Mouse (Mus musculus) liver, adult 2 months (tissue): Measurements from ENCODE around the gene Cd63. TPM values are rescaled to one million over a fixed set of nuclear protein-coding genes. Genes with fewer than 3 reads are reported as not detected.
A peak's percentile ranks its signal among the peaks of the same experiment; 100 is the strongest.

ENCODE experiments used
- DNase-seq: peaks from one replicate; pipeline ENCODE4 v3.0.0-alpha.2; 2011; ENCODE audit warnings: low read depth, low spot score; ENCODE audit errors: extremely low read depth
- H3K27ac ChIP-seq: fragments of 200-500 bp; replicated peaks from 2 replicates; pipeline ENCODE4 v1.5.1; 2012; ENCODE audit warnings: low read depth, mild to moderate bottlenecking, control low read depth, inconsistent platforms, low read length; ENCODE audit not compliant: insufficient read depth
- H3K27me3 ChIP-seq: fragments of 200-500 bp; 2 replicates; pipeline ENCODE4 v1.6.1; 2012; ENCODE audit warnings: mild to moderate bottlenecking, moderate library complexity, low read length, inconsistent platforms; ENCODE audit not compliant: control insufficient read depth, insufficient read depth
- H3K36me3 ChIP-seq: fragments of 200-500 bp; 2 replicates; pipeline ENCODE4 v1.6.1; 2012; ENCODE audit warnings: low read length, inconsistent platforms; ENCODE audit not compliant: control insufficient read depth, insufficient read depth
- H3K4me1 ChIP-seq: fragments of 200-500 bp; 2 replicates; pipeline ENCODE4 v1.6.1; 2011; ENCODE audit warnings: low read length; ENCODE audit not compliant: control insufficient read depth, insufficient read depth
- H3K4me3 ChIP-seq: fragments of 200-500 bp; 2 replicates; pipeline ENCODE4 v1.5.1; 2011; ENCODE audit warnings: low read depth, mild to moderate bottlenecking, control low read depth, low read length, moderate library complexity; ENCODE audit not compliant: insufficient read depth
- H3K79me2 ChIP-seq: fragments of 200-500 bp; 2 replicates; pipeline ENCODE4 v1.6.1; 2012; ENCODE audit warnings: inconsistent platforms, mild to moderate bottlenecking, low read length, moderate library complexity; ENCODE audit not compliant: control insufficient read depth, insufficient read depth
- H3K9ac ChIP-seq: fragments of 200-500 bp; 2 replicates; pipeline ENCODE4 v1.6.1; 2012; ENCODE audit warnings: low read depth, mild to moderate bottlenecking, control low read depth, inconsistent platforms, low read length
- CTCF ChIP-seq: fragments of 200-500 bp; IDR thresholded peaks from 2 replicates; pipeline ENCODE4 v1.5.1; 2011; ENCODE audit warnings: low read depth, low read length, control low read depth
- POLR2A ChIP-seq: fragments of 200-500 bp; IDR thresholded peaks from 2 replicates; pipeline ENCODE4 v1.6.1; 2011; ENCODE audit warnings: low read length, control low read depth; ENCODE audit not compliant: insufficient read depth; ENCODE audit errors: extremely low read depth
- WGBS: fragments of 180-500 bp; shearing (Covaris S2); methylation state at CpG from one replicate; pipeline ENCODE4 v1.1.7; 2018; 5-methylcytosine and 5-hydroxymethylcytosine counted together
- polyA plus RNA-seq: library from polyadenylated mRNA; depleted of rRNA; stranded (reverse); fragments of >200 nt; gene quantifications from 2 replicates; pipeline ENCODE4 v1.2.3, GENCODE M21; 2012
- total RNA-seq: library from RNA; depleted of rRNA; stranded (reverse); fragments of >200 nt; gene quantifications from 2 replicates; pipeline ENCODE4 v1.2.3, GENCODE M21; 2014

The Cd63 gene
- total and polyA plus RNA-seq, 2 experiments, result 4.1 to 4.4 TPM

- 89% methylated on average over 7 of the region's 7 CpGs for WGBS
- Histone ChIP-seq H3K27ac (peak overlapping the region; percentile 61; the same call in 1 of the 2 replicates), H3K9ac (no peak overlapping the region), H3K79me2 (0 out of 2 replicates have a peak, but pooled peaks cover 2% of the 10 kb centered on the region), H3K36me3 (no peaks in the 10 kb centered on the region), H3K4me1 (peaks cover 30% of the 10 kb centered on the region), H3K27me3 (no peaks in the 10 kb centered on the region), H3K4me3 (no peak overlapping the region)
- no peak for DNase-seq
- TF ChIP-seq POLR2A (no peak), CTCF (no peak)
Observed at GRCm38 (mm10) chr10:128919966-128920365, 19.2 kb downstream of the Cd63 start.

- Histone ChIP-seq H3K27me3 (no peaks in the 10 kb centered on the region), H3K9ac (no peak overlapping the region), H3K4me1 (peaks cover 30% of the 10 kb centered on the region), H3K4me3 (no peak overlapping the region), H3K36me3 (no peaks in the 10 kb centered on the region), H3K79me2 (0 out of 2 replicates have a peak, but pooled peaks cover 2% of the 10 kb centered on the region), H3K27ac (peak overlapping the region; percentile 37)
- peak; percentile 35 for DNase-seq
- TF ChIP-seq CTCF, result no peak
- no peak for TF ChIP-seq POLR2A
- WGBS, result 41% methylated on average over 3 of the region's 3 CpGs
Observed at GRCm38 (mm10) chr10:128920736-128921161, 20.0 kb downstream of the Cd63 start.

GRCm38 (mm10) chr10:128921251-128921650 is 20.5 kb downstream of the Cd63 start:
- Histone ChIP-seq H3K4me1 (peaks cover 30% of the 10 kb centered on the region), H3K36me3 (no peaks in the 10 kb centered on the region), H3K4me3 (no peak overlapping the region), H3K9ac (no peak overlapping the region), H3K27ac (peak overlapping the region; percentile 37), H3K79me2 (0 out of 2 replicates have a peak, but pooled peaks cover 2% of the 10 kb centered on the region), H3K27me3 (no peaks in the 10 kb centered on the region)
- DNase-seq, result peak; percentile 33
- TF ChIP-seq CTCF (no peak), POLR2A (no peak)
- WGBS, result 7% methylated on average over 1 of the region's 1 CpGs

GRCm38 (mm10) chr10:128921883-128922821 is 21.4 kb downstream of the Cd63 start:
- H3K36me3 ChIP-seq, result no peaks in the 10 kb centered on the region
- 0 out of 2 replicates have a peak, but pooled peaks cover 2% of the 10 kb centered on the region for H3K79me2 ChIP-seq
- TF ChIP-seq POLR2A, result no peak
- no peak for TF ChIP-seq CTCF
- peak overlapping the region; percentile 30 for H3K27ac ChIP-seq
- H3K4me3 ChIP-seq, result peak overlapping the region; percentile 11; the same call in 1 of the 2 replicates
- no peaks in the 10 kb centered on the region for H3K27me3 ChIP-seq
- DNase-seq, result no peak
- H3K9ac ChIP-seq, result peak overlapping the region; percentile 50
- WGBS, result 58% methylated on average over 16 of the region's 16 CpGs
- peaks cover 30% of the 10 kb centered on the region for H3K4me1 ChIP-seq

GRCm38 (mm10) chr10:128922822-128923012 is 21.9 kb downstream of the Cd63 start, which contains the start of gene Rdh5:
Gene Rdh5 (minus strand): TSS chr10:128922888.
- Histone ChIP-seq H3K36me3 (no peaks in the 10 kb centered on the region), H3K4me3 (peak within 1 kb of the TSS; percentile 70), H3K27me3 (no peaks in the 10 kb centered on the region), H3K79me2 (0 out of 2 replicates have a peak, but pooled peaks cover 2% of the 10 kb centered on the region), H3K9ac (peak within 1 kb of the TSS; percentile 90), H3K27ac (peak within 1 kb of the TSS; percentile 95), H3K4me1 (peaks cover 30% of the 10 kb centered on the region)
- DNase-seq, result no peak
- 6% methylated on average over 1 of the region's 1 CpGs for WGBS
- TF ChIP-seq POLR2A, result no peak
